11 mouse cellular contexts compared by ENCODE assay signal in genomic region chr8:111729233-111730170, GRCm38 (mm10). TPM values are rescaled to one million over a fixed set of nuclear protein-coding genes. Genes with fewer than 3 reads are reported as not detected.
DNase-seq lines count a peak whose midpoint lies in the region; ATAC-seq lines count a peak whose summit lies in the region.
"Had no signal": no experiment of that assay in that cellular context is flagged by ENCODE, and none has a peak within 500 bp of the region (broad histone marks: within the 10 kb centered on the region; RNA-seq: fewer than 3 reads in every experiment).

No protein-coding gene starts in this region.

- H3K36me3 ChIP-seq in heart, embryonic 11.5 days (ENCODE audit: control insufficient read depth, insufficient read depth, low read length), result no peaks in the 10 kb centered on the region; the same call in 1 of the 2 replicates
- no peaks in the 10 kb centered on the region for H3K36me3 ChIP-seq in heart, embryonic 16.5 days (ENCODE audit: control insufficient read depth, insufficient read depth)

- intact Hi-C loops in heart, postnatal 14 days (cut with DNase I), result no loop called here

- ATAC-seq in heart, embryonic 11.5 days (replicated peaks; ENCODE audit: insufficient number of reproducible peaks, low FRiP score, low TSS enrichment), result no peak
- peak; percentile 26; the same call in 1 of the 2 replicates for ATAC-seq in heart, embryonic 16.5 days (replicated peaks; ENCODE audit: extremely low read depth, insufficient read depth, low FRiP score)

- peak overlapping the region; percentile 96 for H3K4me2 ChIP-seq in heart, embryonic 11.5 days
- peak overlapping the region; percentile 91 for H3K4me2 ChIP-seq in heart, embryonic 16.5 days (ENCODE audit: low read depth, low read length)

- H3K9ac ChIP-seq in heart, embryonic 11.5 days (ENCODE audit: low read depth, low read length), result peak overlapping the region; percentile 93
- H3K9ac ChIP-seq in heart, embryonic 16.5 days (ENCODE audit: low read length), result peak overlapping the region; percentile 93

- DNase-seq in heart, postnatal 14 days, result no peak
- DNase-seq in adrenal gland, postnatal 10 days, result peak; percentile 73
- DNase-seq in liver, result peak; percentile 2
- no peak for DNase-seq in left cerebral cortex, adult 18-20 months (ENCODE audit: low spot score in 2 of 2)
- DNase-seq in left cerebral cortex, adult 11 months (ENCODE audit: low spot score), result no peak
- no peak for DNase-seq in thymus, postnatal 0 days (ENCODE audit: low spot score)

- H3K27ac ChIP-seq in heart, embryonic 11.5 days (ENCODE audit: low read depth, low read length), result peak overlapping the region; percentile 95
- H3K27ac ChIP-seq in heart, embryonic 16.5 days (ENCODE audit: low read length), result peak overlapping the region; percentile 97
- H3K27ac ChIP-seq: macrophage had no signal

- peaks cover 89% of the 10 kb centered on the region for H3K4me1 ChIP-seq in heart, embryonic 11.5 days (ENCODE audit: control insufficient read depth, insufficient read depth, low read length)
- H3K4me1 ChIP-seq in heart, embryonic 16.5 days (ENCODE audit: control insufficient read depth, insufficient read depth, low read length), result peaks cover 89% of the 10 kb centered on the region

- H3K9me3 ChIP-seq in heart, embryonic 11.5 days (replicated peaks; ENCODE audit: control insufficient read depth, low read length), result no peaks in the 10 kb centered on the region
- no peaks in the 10 kb centered on the region for H3K9me3 ChIP-seq in heart, embryonic 16.5 days (replicated peaks; ENCODE audit: control insufficient read depth, low read length)

- WGBS in heart, embryonic 11.5 days (ENCODE audit: insufficient replicate concordance), result 27% methylated on average over 7 of the region's 7 CpGs
- 22% methylated on average over 7 of the region's 7 CpGs for WGBS in heart, embryonic 16.5 days

- H3K4me3 ChIP-seq in heart, embryonic 11.5 days (ENCODE audit: low read depth, low read length), result peak overlapping the region; percentile 95
- peak overlapping the region; percentile 85 for H3K4me3 ChIP-seq in heart, embryonic 16.5 days (ENCODE audit: low read length)

- H3K27me3 ChIP-seq in heart, embryonic 11.5 days (ENCODE audit: control insufficient read depth, insufficient read depth, low read length), result no peaks in the 10 kb centered on the region
- H3K27me3 ChIP-seq in heart, embryonic 16.5 days (ENCODE audit: control insufficient read depth, insufficient read depth, low read length), result no peaks in the 10 kb centered on the region

RNA-seq across cellular contexts. Expression of gene Bcar1, which starts 14.1 kb away (rescaled TPM):
- polyA plus RNA-seq in heart, embryonic 11.5 days (2014; fragmentation: Nextera tagmentation; extraction: Ambion mirVana), result 46.6 and 53.8 TPM in 2 replicates
- 10 to 100 TPM; 27.1 to 35.7 TPM for total RNA-seq in heart, postnatal 14 days (2021)
- 10 to 100 TPM; 53.4 to 62.7 TPM for total RNA-seq in adrenal gland, postnatal 10 days (2021)
- 39.8 and 46.7 TPM in 2 replicates for polyA plus RNA-seq in heart, embryonic 16.5 days (2015; fragmentation: Nextera tagmentation; extraction: Ambion mirVana)
- total RNA-seq in left cerebral cortex, adult 18-20 months (2021), result 10 to 100 TPM; 51.1 to 51.3 TPM
- polyA plus RNA-seq in thymus, postnatal 0 days (2015; fragmentation: Nextera tagmentation; extraction: Ambion mirVana), result 4.1 TPM in 2 replicates

RNA-seq across cellular contexts. Expression of gene Ctrb1, which starts 38.7 kb away (rescaled TPM):
- not detected in 2 replicates for polyA plus RNA-seq in heart, embryonic 11.5 days (2014; fragmentation: Nextera tagmentation; extraction: Ambion mirVana)
- total RNA-seq in heart, postnatal 14 days (2021), result not detected
- under 1 TPM in 1 of 2 experiments, not detected in 1; 0.42 TPM for total RNA-seq in adrenal gland, postnatal 10 days (2021)
- 0.17 and 2.1 TPM in 2 replicates for polyA plus RNA-seq in heart, embryonic 16.5 days (2015; fragmentation: Nextera tagmentation; extraction: Ambion mirVana)
- not detected for total RNA-seq in left cerebral cortex, adult 18-20 months (2021)
- 1.1 TPM in 2 replicates for polyA plus RNA-seq in thymus, postnatal 0 days (2015; fragmentation: Nextera tagmentation; extraction: Ambion mirVana)
- total RNA-seq: MEL had no signal
- polyA plus RNA-seq: embryonic facial prominence, embryonic 11.5 days; macrophage had no signal

Comparison
In these comparisons a context has a peak if more than half of its experiments do, and no peak if none do; other contexts are left out.
1. DNase-seq: peak in adrenal gland, postnatal 10 days (single experiment) and liver (single experiment); none in heart, postnatal 14 days (0 of 2), left cerebral cortex, adult 18-20 months (0 of 2), left cerebral cortex, adult 11 months (single experiment) and thymus, postnatal 0 days (single experiment).